Mouse (Mus musculus): ENCODE results near the gene Snap47.

The Snap47 gene

GRCm38 (mm10) chr11:59451086-59451485 is at the start of gene Snap47:
Snap47 (minus strand) TSS chr11:59451186.
- no peak for DNase-seq (ENCODE audit: low read depth, low spot score)

- no peak for DNase-seq (ENCODE audit: low read depth, low spot score)
Measured at GRCm38 (mm10) chr11:59497747-59498146, 46.8 kb upstream of the Snap47 start.

GRCm38 (mm10) chr11:59496672-59497310 is 45.8 kb upstream of the Snap47 start:
- DNase-seq (ENCODE audit: low read depth, low spot score) = no peak

- no peak for DNase-seq (ENCODE audit: low read depth, low spot score)
Measured at GRCm38 (mm10) chr11:59486222-59486621, 35.2 kb upstream of the Snap47 start.

GRCm38 (mm10) chr11:59485641-59486040 is 34.7 kb upstream of the Snap47 start:
- no peak for DNase-seq (ENCODE audit: low read depth, low spot score)

- peak; percentile 68 for DNase-seq (ENCODE audit: low read depth, low spot score)
Measured at GRCm38 (mm10) chr11:59483212-59483611, 32.2 kb upstream of the Snap47 start.

- no peak for DNase-seq (ENCODE audit: low read depth, low spot score)
Measured at GRCm38 (mm10) chr11:59477240-59477639, 26.3 kb upstream of the Snap47 start.

- DNase-seq (ENCODE audit: low read depth, low spot score) = peak; percentile 73
Measured at GRCm38 (mm10) chr11:59472326-59472677, 21.3 kb upstream of the Snap47 start, which contains the start of gene Zfp867. Zfp867 (minus strand) TSS chr11:59472474.

GRCm38 (mm10) chr11:59471413-59472325 is 20.7 kb upstream of the Snap47 start:
- no peak for DNase-seq (ENCODE audit: low read depth, low spot score)

GRCm38 (mm10) chr11:59460459-59460858 is 9.5 kb upstream of the Snap47 start:
- no peak for DNase-seq (ENCODE audit: low read depth, low spot score)

- no peak for DNase-seq (ENCODE audit: low read depth, low spot score)
Measured at GRCm38 (mm10) chr11:59458973-59459372, 8.0 kb upstream of the Snap47 start.

- DNase-seq (ENCODE audit: low read depth, low spot score) = no peak
Measured at GRCm38 (mm10) chr11:59456891-59457290, 5.9 kb upstream of the Snap47 start.

- no peak for DNase-seq (ENCODE audit: low read depth, low spot score)
Measured at GRCm38 (mm10) chr11:59456346-59456745, 5.4 kb upstream of the Snap47 start.

- no peak for DNase-seq (ENCODE audit: low read depth, low spot score)
Measured at GRCm38 (mm10) chr11:59450230-59450771, 685 bp downstream of the Snap47 start.

- peak; percentile 84 for DNase-seq (ENCODE audit: low read depth, low spot score)
Measured at GRCm38 (mm10) chr11:59449741-59450229, 1.2 kb downstream of the Snap47 start, which contains the start of gene Jmjd4. Jmjd4 (plus strand) TSS chr11:59450045.

GRCm38 (mm10) chr11:59443102-59443501 is 7.9 kb downstream of the Snap47 start:
- no peak for DNase-seq (ENCODE audit: low read depth, low spot score)

- DNase-seq (ENCODE audit: low read depth, low spot score) = no peak
Measured at GRCm38 (mm10) chr11:59437954-59438353, 13.0 kb downstream of the Snap47 start.

- DNase-seq (ENCODE audit: low read depth, low spot score) = no peak
Measured at GRCm38 (mm10) chr11:59432261-59432660, 18.7 kb downstream of the Snap47 start.

- DNase-seq (ENCODE audit: low read depth, low spot score) = no peak
Measured at GRCm38 (mm10) chr11:59429959-59430358, 21.0 kb downstream of the Snap47 start.

GRCm38 (mm10) chr11:59428057-59428660 is 22.8 kb downstream of the Snap47 start:
- DNase-seq (ENCODE audit: low read depth, low spot score) = no peak

- DNase-seq (ENCODE audit: low read depth, low spot score) = peak; percentile 11
Measured at GRCm38 (mm10) chr11:59425671-59426101, 25.3 kb downstream of the Snap47 start.

Data from embryo, embryonic 11.5 days (tissue).